Mouse (Mus musculus): ENCODE measurements around the gene Sdcbp2.

DNA sequence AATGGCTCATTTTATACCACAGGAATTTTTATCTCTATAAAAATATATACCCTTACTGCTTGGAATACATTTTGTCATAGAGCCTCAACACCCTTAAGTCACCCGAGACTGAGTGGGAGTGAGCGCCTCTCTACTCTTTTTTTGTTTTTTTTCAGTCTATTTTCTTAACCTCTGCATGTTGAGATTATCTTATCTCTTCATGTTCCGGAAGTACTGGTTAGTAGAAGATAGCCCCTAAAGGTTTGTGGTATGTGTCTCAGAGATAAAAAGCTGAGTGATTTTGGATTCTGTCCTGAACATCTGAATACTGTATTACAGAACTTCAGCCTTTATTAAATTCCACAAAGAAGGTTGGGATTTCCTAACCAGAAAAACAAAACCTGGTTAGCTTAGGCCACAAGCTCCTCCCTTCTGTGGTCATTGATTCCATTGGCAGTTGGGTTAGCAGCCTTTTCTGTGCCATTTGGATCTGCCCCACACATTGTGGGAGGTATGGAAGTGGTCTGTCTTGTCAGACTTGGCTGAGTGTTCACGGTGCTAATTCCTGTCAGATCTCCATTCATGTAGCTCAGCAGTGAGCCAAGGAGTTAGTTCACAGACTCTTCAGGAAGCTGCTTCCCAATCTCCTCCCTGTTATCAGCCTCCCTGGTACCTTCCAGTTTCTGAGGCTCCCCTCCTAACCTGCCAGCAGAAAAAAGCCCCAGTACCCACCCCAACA, 47.9 kb upstream of the Sdcbp2 start:
- TF ChIP-seq POLR2A (IDR thresholded peaks at IDR 0.05; ENCODE audit: borderline replicate concordance, control insufficient read depth, low read depth, low read length) (no peak), CTCF (IDR thresholded peaks at IDR 0.05; ENCODE audit: control insufficient read depth, insufficient read depth, low read length) (no peak)
